Mouse (Mus musculus) kidney, adult 2 months (tissue): ENCODE measurements around the gene Lrrc38. TPM values are rescaled to one million over a fixed set of nuclear protein-coding genes. Genes with fewer than 3 reads are reported as not detected.

Experiments used
- DNase-seq: peaks from one replicate; pipeline ENCODE4 v3.0.0; 2021
- H3K27ac ChIP-seq: fragments of 200-500 bp; 2 replicates; pipeline ENCODE4 v1.5.1; 2012; ENCODE audit warnings: low read depth, low read length, control low read depth, inconsistent platforms; ENCODE audit not compliant: insufficient read depth
- H3K27me3 ChIP-seq: fragments of 200-500 bp; replicated peaks from 2 replicates; pipeline ENCODE4 v1.6.1; 2012; ENCODE audit warnings: mild to moderate bottlenecking, moderate library complexity, low read length, inconsistent platforms; ENCODE audit not compliant: control insufficient read depth, insufficient read depth
- H3K36me3 ChIP-seq: fragments of 200-500 bp; 2 replicates; pipeline ENCODE4 v1.6.1; 2012; ENCODE audit warnings: mild to moderate bottlenecking, moderate library complexity, low read length, inconsistent platforms; ENCODE audit not compliant: control insufficient read depth, insufficient read depth
- H3K4me1 ChIP-seq: fragments of 200-500 bp; 2 replicates; pipeline ENCODE4 v1.6.1; 2011; ENCODE audit warnings: low read length; ENCODE audit not compliant: control insufficient read depth, insufficient read depth
- H3K4me3 ChIP-seq: fragments of 200-500 bp; 2 replicates; pipeline ENCODE4 v1.5.1; 2011; ENCODE audit warnings: mild to moderate bottlenecking, low read depth, low read length, control low read depth; ENCODE audit not compliant: insufficient read depth
- CTCF ChIP-seq: fragments of 200-500 bp; conservative IDR thresholded peaks from 2 replicates; pipeline ENCODE4 v1.5.1; 2011; ENCODE audit warnings: low read depth, mild to moderate bottlenecking, control low read depth, low read length, moderate library complexity, mixed read lengths; ENCODE audit not compliant: insufficient read depth, insufficient read length
- POLR2A ChIP-seq: fragments of 200-500 bp; IDR thresholded peaks from one replicate; pipeline ENCODE4 v1.6.1; 2011; ENCODE audit warnings: low read depth, low read length, control low read depth
- WGBS: fragments of 180-500 bp; shearing (Covaris S2); methylation state at CpG from one replicate; pipeline ENCODE4 v1.1.7; 2018; 5-methylcytosine and 5-hydroxymethylcytosine counted together
- polyA plus RNA-seq: library from polyadenylated mRNA; depleted of rRNA; stranded (reverse); fragments of >200 nt; gene quantifications from 2 replicates; pipeline ENCODE4 v1.2.3, GENCODE M21; 2012

Lrrc38 gene
- polyA plus RNA-seq, 1 experiment, result 0.06 TPM

DNA sequence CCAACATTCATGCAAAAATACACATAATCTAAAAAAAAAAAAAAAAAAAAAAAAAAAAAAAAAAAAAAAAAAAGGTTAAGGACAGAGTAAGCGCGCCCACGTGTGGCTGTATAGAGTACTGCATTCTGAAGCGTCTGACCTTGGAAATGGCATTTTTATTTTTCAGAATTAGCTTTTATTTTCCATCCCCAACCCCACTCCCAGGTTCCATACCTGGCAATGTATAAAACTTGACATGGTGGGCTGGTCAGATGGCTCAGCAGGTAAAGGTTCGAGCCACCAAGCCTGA, 31.1 kb downstream of the Lrrc38 start:
- WGBS, result 2% methylated on average over 5 of the region's 5 CpGs
- DNase-seq, result peak; percentile 16
- no peaks in the 10 kb centered on the region for H3K4me1 ChIP-seq
- H3K36me3 ChIP-seq, result no peaks in the 10 kb centered on the region
- H3K4me3 ChIP-seq, result no peak overlapping the region
- H3K27me3 ChIP-seq, result no peaks in the 10 kb centered on the region; the same call in 1 of the 2 replicates
- TF ChIP-seq POLR2A (no peak), CTCF (peak; percentile 41)
- no peak overlapping the region for H3K27ac ChIP-seq

DNA sequence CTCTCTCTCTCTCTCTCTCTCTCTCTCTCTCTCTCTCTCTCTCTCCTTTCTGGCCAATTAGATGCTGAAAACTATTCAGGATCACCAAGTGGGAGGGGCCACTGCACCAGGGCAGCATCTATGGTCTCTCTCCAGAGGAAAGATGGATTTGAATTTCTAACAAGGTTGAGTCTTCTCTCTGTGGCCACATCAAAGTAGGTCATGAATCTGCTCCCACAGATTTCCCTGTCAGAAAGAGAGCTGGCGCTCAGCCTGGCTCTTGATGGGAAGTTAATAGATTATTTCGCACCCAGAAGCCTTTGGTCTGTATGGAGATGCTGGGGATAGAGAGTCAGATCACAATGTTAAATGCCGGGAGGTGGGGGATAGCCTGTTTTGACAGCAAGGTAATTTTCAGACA, 32.6 kb downstream of the Lrrc38 start:
- Histone ChIP-seq H3K4me1 (no peaks in the 10 kb centered on the region), H3K27ac (no peak overlapping the region), H3K4me3 (no peak overlapping the region), H3K27me3 (no peaks in the 10 kb centered on the region; the same call in 1 of the 2 replicates), H3K36me3 (no peaks in the 10 kb centered on the region)
- TF ChIP-seq CTCF (no peak), POLR2A (no peak)
- 67% methylated on average over 3 of the region's 3 CpGs for WGBS
- DNase-seq, result no peak

DNA sequence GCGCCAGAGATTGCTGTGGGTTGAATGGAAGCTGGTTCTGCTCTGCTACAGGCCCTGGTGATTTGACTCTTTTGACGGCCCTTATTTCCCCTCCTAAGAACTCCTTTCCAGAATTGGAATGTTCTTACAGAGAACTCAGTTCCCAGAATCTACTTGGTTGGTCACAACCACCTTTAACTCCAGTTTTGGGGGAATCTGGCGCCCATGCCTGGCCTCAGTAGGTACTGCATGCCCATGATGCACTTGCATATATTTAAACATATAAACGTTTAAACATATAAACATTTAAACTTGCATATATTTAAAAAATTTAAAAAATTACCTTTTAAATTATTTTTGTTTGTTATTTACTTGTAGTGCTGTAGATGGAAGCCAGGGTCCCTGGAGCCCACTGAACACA, 34.1 kb downstream of the Lrrc38 start:
- no peak overlapping the region for H3K27ac ChIP-seq
- H3K4me3 ChIP-seq, result no peak overlapping the region
- DNase-seq, result no peak
- 46% methylated on average over 4 of the region's 4 CpGs for WGBS
- no peaks in the 10 kb centered on the region for H3K4me1 ChIP-seq
- H3K36me3 ChIP-seq, result no peaks in the 10 kb centered on the region
- no peak; the same call in 1 of the 2 replicates for TF ChIP-seq CTCF
- TF ChIP-seq POLR2A, result no peak
- no peaks in the 10 kb centered on the region; the same call in 1 of the 2 replicates for H3K27me3 ChIP-seq

DNA sequence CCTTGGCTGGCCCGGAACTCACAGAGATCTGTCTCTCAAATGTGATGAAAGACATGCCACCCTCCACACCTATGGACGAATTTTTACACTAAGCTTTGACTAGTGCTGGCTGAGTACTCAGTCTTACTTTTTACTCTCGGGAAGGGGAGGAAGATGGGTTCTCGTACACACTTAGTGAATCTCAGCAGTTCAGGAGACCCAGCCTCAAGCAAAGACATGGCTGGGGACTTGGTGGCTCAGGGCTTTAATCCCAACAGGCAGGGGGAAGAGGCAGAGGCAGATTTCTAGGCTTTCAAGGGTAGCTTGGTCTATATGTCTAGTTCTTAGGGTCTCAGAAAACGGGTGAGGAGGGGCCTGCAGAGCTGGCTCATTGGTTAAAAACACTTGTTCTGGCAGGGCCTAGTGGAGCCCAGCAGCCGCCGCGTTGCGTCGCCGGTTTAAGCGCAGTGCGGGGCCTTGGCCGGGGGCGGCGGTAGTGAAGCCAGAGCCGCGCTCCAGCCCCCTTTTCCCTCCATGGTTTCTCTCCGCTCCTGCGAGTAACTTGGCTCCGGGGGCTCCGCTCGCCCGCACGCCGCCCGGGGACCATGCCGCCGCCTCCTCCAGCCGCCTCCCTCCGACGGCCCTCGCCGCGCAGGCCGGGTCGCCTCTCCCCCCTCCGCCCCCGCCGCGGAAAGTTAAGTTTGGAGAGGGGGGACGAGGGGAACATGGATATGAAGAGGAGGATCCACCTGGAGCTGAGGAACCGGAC, 39.6 kb downstream of the Lrrc38 start:
- H3K4me3 ChIP-seq, result peak overlapping the region; percentile 30; the same call in 1 of the 2 replicates
- H3K36me3 ChIP-seq, result no peaks in the 10 kb centered on the region
- no peak overlapping the region for H3K27ac ChIP-seq
- peak; percentile 13 for DNase-seq
- 7% methylated on average over 43 of the region's 43 CpGs for WGBS
- no peaks in the 10 kb centered on the region for H3K4me1 ChIP-seq
- no peaks in the 10 kb centered on the region for H3K27me3 ChIP-seq
- TF ChIP-seq POLR2A, result no peak
- no peak for TF ChIP-seq CTCF

DNA sequence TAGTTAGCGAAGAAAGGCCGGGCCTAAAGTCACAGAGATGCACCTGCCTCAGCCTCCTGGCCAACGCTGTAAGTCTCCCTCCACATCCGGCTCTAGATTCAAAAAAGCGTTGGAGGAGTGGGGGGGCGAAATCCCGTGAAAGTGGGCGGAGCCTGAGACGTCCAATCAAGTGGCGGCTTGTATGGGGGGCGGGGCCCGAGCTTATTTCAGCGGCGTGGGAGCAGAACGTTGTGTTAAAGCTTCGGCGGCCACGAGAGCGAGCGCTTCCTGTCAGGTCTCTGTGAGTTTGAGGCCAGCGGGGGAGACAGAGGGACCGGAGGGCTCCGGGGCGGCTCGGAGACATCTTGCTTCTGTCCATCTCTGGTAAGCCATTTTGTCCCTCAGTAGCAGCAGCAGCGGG, 44.6 kb downstream of the Lrrc38 start, which contains the start of gene Pramel1:
Pramel1 (plus strand) TSS at position 248 of the 400 bp plus-strand sequence.
- no peaks in the 10 kb centered on the region for H3K4me1 ChIP-seq
- no peaks in the 10 kb centered on the region for H3K36me3 ChIP-seq
- no peak for DNase-seq
- H3K27me3 ChIP-seq, result no peaks in the 10 kb centered on the region
- WGBS, result 80% methylated on average over 26 of the region's 26 CpGs
- H3K4me3 ChIP-seq, result no peak within 1 kb of the TSS
- TF ChIP-seq POLR2A (no peak), CTCF (no peak)
- no peak within 1 kb of the TSS for H3K27ac ChIP-seq

DNA sequence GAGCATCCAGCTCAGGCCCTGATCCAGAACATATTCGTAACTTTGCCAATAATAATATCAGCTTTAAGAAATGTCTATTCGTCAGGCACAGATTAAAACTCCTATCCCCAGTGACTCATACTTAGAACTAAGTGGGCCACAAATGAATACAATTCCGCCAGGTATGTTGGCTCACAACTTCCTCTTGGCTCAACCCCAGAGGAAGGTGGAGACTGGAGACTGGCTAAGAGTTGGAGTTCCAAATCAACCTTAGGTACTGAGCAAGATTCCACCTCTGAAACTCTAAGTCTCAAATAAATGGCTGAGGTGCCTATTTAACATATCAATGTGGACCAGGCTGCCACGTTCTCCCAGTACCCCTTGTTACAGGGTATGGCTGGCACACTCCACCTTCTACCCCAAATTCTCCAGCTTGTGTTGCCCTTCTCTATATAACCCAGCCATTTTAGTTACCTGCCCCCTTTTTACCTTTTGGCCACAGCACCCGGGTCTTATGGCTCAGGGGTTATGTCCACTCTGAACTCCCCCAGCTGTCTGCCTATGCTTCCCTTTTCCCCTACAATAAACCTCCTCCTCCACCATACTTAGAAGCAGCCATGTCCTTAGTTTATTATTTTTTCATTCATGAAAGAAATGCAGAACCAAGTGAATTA, 62.1 kb downstream of the Lrrc38 start:
- DNase-seq, result no peak
- no peaks in the 10 kb centered on the region for H3K4me1 ChIP-seq
- H3K4me3 ChIP-seq, result peak overlapping the region; percentile 38
- no peaks in the 10 kb centered on the region for H3K27me3 ChIP-seq
- TF ChIP-seq POLR2A, result no peak
- no peak for TF ChIP-seq CTCF
- 66% methylated on average over 5 of the region's 5 CpGs for WGBS
- 0 out of 2 replicates have a peak overlapping the region, but pooled peaks have one; percentile 27 for H3K27ac ChIP-seq
- H3K36me3 ChIP-seq, result no peaks in the 10 kb centered on the region

DNA sequence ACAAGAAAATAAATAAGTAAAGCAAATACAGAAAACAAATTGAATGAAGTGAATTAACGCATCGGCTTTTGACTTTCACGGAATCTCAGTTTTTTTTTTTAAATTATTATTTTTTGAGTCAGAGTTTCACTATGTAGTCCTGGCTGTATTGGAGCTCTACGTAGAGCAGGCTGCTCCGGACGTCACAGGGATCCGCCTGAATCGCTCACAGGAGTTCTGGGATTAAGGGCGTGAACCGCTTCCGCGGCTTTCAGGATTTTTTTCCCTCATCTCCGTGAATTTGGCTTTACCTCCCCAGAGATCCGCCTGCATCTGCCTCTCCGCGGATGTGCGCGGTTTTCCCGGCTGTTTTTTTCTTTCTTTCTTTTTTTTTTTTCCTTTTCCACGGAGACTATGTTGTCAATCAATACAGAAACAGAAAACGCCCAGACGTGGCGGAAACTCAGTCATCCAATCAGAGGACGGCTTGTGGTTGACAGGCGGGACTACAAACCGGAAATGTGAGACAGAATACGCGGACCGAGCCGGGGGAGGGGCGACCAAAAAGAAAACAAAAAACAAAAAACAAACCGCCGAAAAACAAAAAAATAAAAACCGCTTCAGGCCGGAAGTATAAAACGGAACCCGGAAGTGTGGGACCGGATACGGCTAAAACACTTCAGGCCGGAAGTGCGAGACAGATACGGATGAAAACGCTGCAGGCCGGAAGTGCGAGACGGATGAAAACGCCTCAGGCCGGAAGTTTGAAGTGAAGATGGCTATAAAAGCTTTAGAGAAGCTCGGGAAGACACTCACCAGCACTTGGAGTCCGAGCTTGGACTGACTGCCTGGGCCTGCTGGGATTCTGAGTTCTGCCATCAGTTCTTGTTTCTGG, 62.9 kb downstream of the Lrrc38 start, which contains the start of gene Pramef8:
Pramef8 (plus strand) TSS at position 208 of the 874 bp plus-strand sequence.
- Histone ChIP-seq H3K4me1 (no peaks in the 10 kb centered on the region), H3K4me3 (peak within 1 kb of the TSS; percentile 83), H3K27ac (peak within 1 kb of the TSS; percentile 84), H3K27me3 (no peaks in the 10 kb centered on the region), H3K36me3 (no peaks in the 10 kb centered on the region; the same call in 1 of the 2 replicates)
- under 1% methylated on average over 50 of the region's 50 CpGs for WGBS
- DNase-seq, result peak; percentile 97
- no peak for TF ChIP-seq CTCF
- no peak for TF ChIP-seq POLR2A
